Mouse (Mus musculus) midbrain, embryonic 14.5 days (tissue): Measurements from ENCODE around the gene Myg1. TPM values are rescaled to one million over a fixed set of nuclear protein-coding genes. Genes with fewer than 3 reads are reported as not detected.

ENCODE experiments used
- ATAC-seq: fragments of 200-750 bp; cut with Nextera tagmentation; 2 replicates; pipeline ENCODE4 v1.8.0; 2017; ENCODE audit warnings: moderate number of reproducible peaks, moderate library complexity; ENCODE audit not compliant: low FRiP score, low TSS enrichment
- DNase-seq: peaks from one replicate; pipeline ENCODE4 v3.0.0-alpha.2; 2015
- H3K27ac ChIP-seq: fragments of 300-500 bp; sonication (generic); replicated peaks from 2 replicates; pipeline ENCODE4 v1.5.1; 2014; ENCODE audit warnings: mild to moderate bottlenecking, low read depth, low read length, moderate library complexity
- H3K27me3 ChIP-seq: fragments of 300-500 bp; sonication (generic); 2 replicates; pipeline ENCODE4 v1.6.1; 2014; ENCODE audit warnings: low read length, control low read depth, mixed read lengths; ENCODE audit not compliant: control insufficient read depth, insufficient read depth
- H3K36me3 ChIP-seq: fragments of 300-500 bp; sonication (generic); 2 replicates; pipeline ENCODE4 v1.6.1; 2014; ENCODE audit warnings: low read length, control low read depth; ENCODE audit not compliant: control insufficient read depth, insufficient read depth
- H3K4me1 ChIP-seq: fragments of 300-500 bp; sonication (generic); 2 replicates; pipeline ENCODE4 v1.6.1; 2014; ENCODE audit warnings: mild to moderate bottlenecking, antibody characterized with exemption, low read length, control low read depth; ENCODE audit not compliant: control insufficient read depth, insufficient read depth
- H3K4me2 ChIP-seq: fragments of 300-500 bp; sonication (generic); 2 replicates; pipeline ENCODE4 v1.6.1; 2014; ENCODE audit warnings: mild to moderate bottlenecking, low read length, moderate library complexity
- H3K4me3 ChIP-seq: fragments of 300-500 bp; sonication (generic); replicated peaks from 2 replicates; pipeline ENCODE4 v1.5.1; 2014; ENCODE audit warnings: low read depth, low read length
- H3K9ac ChIP-seq: fragments of 300-500 bp; sonication (generic); replicated peaks from 2 replicates; pipeline ENCODE4 v1.6.1; 2014; ENCODE audit warnings: mild to moderate bottlenecking, low read length, moderate library complexity
- H3K9me3 ChIP-seq: fragments of 300-500 bp; sonication (generic); 2 replicates; pipeline ENCODE4 v1.6.1; 2016; ENCODE audit warnings: low read length, control low read depth, mixed read lengths; ENCODE audit not compliant: control insufficient read depth
- WGBS: fragments of 180-500 bp; shearing (Covaris S2); extraction: QIAGEN DNeasy Blood & Tissue Kit; methylation state at CpG from one replicate; pipeline ENCODE4 v1.1.7; 2014; 5-methylcytosine and 5-hydroxymethylcytosine counted together
- polyA plus RNA-seq: library from polyadenylated mRNA; unstranded; fragments of >200 nt; fragmentation: Nextera tagmentation; extraction: Ambion mirVana; gene quantifications from 2 replicates; pipeline ENCODE4 v1.2.1, GENCODE M21; 2014

The Myg1 gene
- polyA plus RNA-seq, 1 experiment from 2014 or later, result 80.4 TPM

GRCm38 (mm10) chr15:102310074-102310845, 21.2 kb upstream of the Myg1 start:
- Histone ChIP-seq H3K9ac (no peak overlapping the region), H3K27ac (no peak overlapping the region), H3K4me2 (no peak overlapping the region), H3K4me3 (no peak overlapping the region), H3K9me3 (no peaks in the 10 kb centered on the region), H3K27me3 (no peaks in the 10 kb centered on the region), H3K4me1 (no peaks in the 10 kb centered on the region), H3K36me3 (peaks cover 26% of the 10 kb centered on the region)
- ATAC-seq, result no peak
- WGBS, result 93% methylated on average over 10 of the region's 10 CpGs
- no peak for DNase-seq

- Histone ChIP-seq H3K4me3 (no peak overlapping the region), H3K9ac (no peak overlapping the region), H3K36me3 (peaks cover 18% of the 10 kb centered on the region), H3K9me3 (no peaks in the 10 kb centered on the region), H3K27me3 (no peaks in the 10 kb centered on the region), H3K4me1 (no peaks in the 10 kb centered on the region), H3K27ac (no peak overlapping the region), H3K4me2 (no peak overlapping the region)
- ATAC-seq (no peak), DNase-seq (no peak)
Measured at GRCm38 (mm10) chr15:102311489-102311888, 20.0 kb upstream of the Myg1 start.

GRCm38 (mm10) chr15:102315292-102315691, 16.2 kb upstream of the Myg1 start:
- ATAC-seq (no peak), DNase-seq (no peak)
- Histone ChIP-seq H3K27ac (no peak overlapping the region), H3K36me3 (peaks cover 15% of the 10 kb centered on the region; the same call in 1 of the 2 replicates), H3K4me1 (no peaks in the 10 kb centered on the region), H3K4me2 (no peak overlapping the region), H3K4me3 (no peak overlapping the region), H3K9me3 (no peaks in the 10 kb centered on the region), H3K9ac (no peak overlapping the region), H3K27me3 (no peaks in the 10 kb centered on the region)
- 89% methylated on average over 8 of the region's 8 CpGs for WGBS

GRCm38 (mm10) chr15:102316263-102316662, 15.2 kb upstream of the Myg1 start:
- Histone ChIP-seq H3K9ac (no peak overlapping the region), H3K9me3 (no peaks in the 10 kb centered on the region), H3K36me3 (peaks cover 21% of the 10 kb centered on the region; the same call in 1 of the 2 replicates), H3K4me1 (no peaks in the 10 kb centered on the region), H3K4me2 (no peak overlapping the region), H3K27ac (no peak overlapping the region), H3K27me3 (no peaks in the 10 kb centered on the region), H3K4me3 (no peak overlapping the region)
- ATAC-seq (no peak), DNase-seq (peak; percentile 84)
- WGBS, result 90% methylated on average over 6 of the region's 6 CpGs

GRCm38 (mm10) chr15:102324654-102325473, 6.6 kb upstream of the Myg1 start:
- peaks cover 33% of the 10 kb centered on the region; the same call in 1 of the 2 replicates for H3K36me3 ChIP-seq

GRCm38 (mm10) chr15:102326022-102326576, 5.4 kb upstream of the Myg1 start, which contains the start of gene Pfdn5:
Pfdn5 (plus strand) TSS chr15:102326116.
- Histone ChIP-seq H3K36me3 (peaks cover 33% of the 10 kb centered on the region), H3K27ac (0 out of 2 replicates have a peak within 1 kb of the TSS, but pooled peaks have one; percentile 55)
- ATAC-seq, result peak; percentile 87

More at GRCm38 (mm10) chr15:102324654-102325473, 6.6 kb upstream of the Myg1 start:
- ATAC-seq (no peak), DNase-seq (no peak)
- H3K9me3 ChIP-seq, result no peaks in the 10 kb centered on the region
- H3K27ac ChIP-seq, result no peak overlapping the region
- no peaks in the 10 kb centered on the region for H3K27me3 ChIP-seq
- peak overlapping the region; percentile 74 for H3K4me2 ChIP-seq
- H3K9ac ChIP-seq, result no peak overlapping the region
- 76% methylated on average over 12 of the region's 12 CpGs for WGBS
- H3K4me1 ChIP-seq, result peaks cover 8% of the 10 kb centered on the region
- H3K4me3 ChIP-seq, result no peak overlapping the region

GRCm38 (mm10) chr15:102326892-102327291, 4.6 kb upstream of the Myg1 start:
- Histone ChIP-seq H3K9ac (peak overlapping the region; percentile 79), H3K27ac (no peak overlapping the region), H3K4me3 (peak overlapping the region; percentile 94), H3K27me3 (no peaks in the 10 kb centered on the region), H3K4me2 (peak overlapping the region; percentile 74), H3K9me3 (no peaks in the 10 kb centered on the region), H3K36me3 (peaks cover 33% of the 10 kb centered on the region), H3K4me1 (peaks cover 12% of the 10 kb centered on the region)
- 72% methylated on average over 8 of the region's 8 CpGs for WGBS
- DNase-seq, result no peak
- no peak for ATAC-seq

More at GRCm38 (mm10) chr15:102326022-102326576, 5.4 kb upstream of the Myg1 start, which contains the start of gene Pfdn5:
- Histone ChIP-seq H3K9ac (peak within 1 kb of the TSS; percentile 79), H3K27me3 (no peaks in the 10 kb centered on the region), H3K4me2 (peak within 1 kb of the TSS; percentile 74), H3K4me1 (peaks cover 8% of the 10 kb centered on the region), H3K9me3 (no peaks in the 10 kb centered on the region), H3K4me3 (peak within 1 kb of the TSS; percentile 94)
- DNase-seq, result peak; percentile 92
- under 1% methylated on average over 40 of the region's 40 CpGs for WGBS

GRCm38 (mm10) chr15:102335254-102335653, 3.7 kb downstream of the Myg1 start:
- ATAC-seq, result no peak
- Histone ChIP-seq H3K9ac (no peak overlapping the region), H3K4me1 (peaks cover 16% of the 10 kb centered on the region), H3K9me3 (no peaks in the 10 kb centered on the region), H3K4me2 (no peak overlapping the region), H3K4me3 (no peak overlapping the region), H3K27ac (no peak overlapping the region), H3K27me3 (no peaks in the 10 kb centered on the region), H3K36me3 (peaks cover 68% of the 10 kb centered on the region)
- DNase-seq, result no peak
- WGBS, result 88% methylated on average over 8 of the region's 8 CpGs
